Mouse (Mus musculus): Measurements from ENCODE around the gene Sh2d3c. TPM values are rescaled to one million over a fixed set of nuclear protein-coding genes. Genes with fewer than 3 reads are reported as not detected.

Sh2d3c gene
- total RNA-seq, 1 experiment, result 1.8 TPM

- no peak overlapping the region for H3K27ac ChIP-seq (ENCODE audit: insufficient read depth, low read depth, low read length, poor library complexity, severe bottlenecking)
- DNase-seq (ENCODE audit: low read depth, low spot score), result no peak
- H3K9me3 ChIP-seq (ENCODE audit: control insufficient read depth, insufficient read depth, low read depth, low read length), result no peaks in the 10 kb centered on the region
- H3K36me3 ChIP-seq (ENCODE audit: control insufficient read depth, insufficient read depth, low read length, poor library complexity, severe bottlenecking), result peaks cover 11% of the 10 kb centered on the region
- H3K9ac ChIP-seq (ENCODE audit: insufficient read depth, low read depth, low read length, poor library complexity, severe bottlenecking), result no peak overlapping the region
- no peak for TF ChIP-seq HCFC1 (IDR thresholded peaks at IDR 0.05; ENCODE audit: borderline replicate concordance, insufficient read depth, low read length)
- no peak for TF ChIP-seq ZNF384 (IDR thresholded peaks at IDR 0.05; ENCODE audit: low read depth, low read length)
- no peak for TF ChIP-seq CHD2 (IDR thresholded peaks at IDR 0.05; ENCODE audit: low read depth, low read length)
- no peak for TF ChIP-seq MAFK (IDR thresholded peaks at IDR 0.05; ENCODE audit: insufficient read depth, low read depth, low read length)
- no peak for TF ChIP-seq ZC3H11A (IDR thresholded peaks at IDR 0.05; ENCODE audit: borderline replicate concordance, low read depth, low read length)
- peaks cover 2% of the 10 kb centered on the region in 2 experiments; a peak in 2 of 4 replicates for H3K4me1 ChIP-seq (ENCODE audit: control insufficient read depth in 2 of 2, insufficient read depth in 2 of 2, low read length in 2 of 2, poor library complexity in 1 of 2)
- no peak overlapping the region for H3K4me3 ChIP-seq (ENCODE audit: insufficient read depth in 1 of 2, low read depth in 1 of 2, low read length in 2 of 2, poor library complexity in 1 of 2, severe bottlenecking in 1 of 2)
- in situ Hi-C loops (cut with MboI; ENCODE audit: low sequenced_read_pairs in 2 of 2, unreplicated experiment in 2 of 2), result no loop called here
Observed at GRCm38 (mm10) chr2:32756674-32757055, 35.8 kb downstream of the Sh2d3c start.

GRCm38 (mm10) chr2:32757056-32757845 is 36.4 kb downstream of the Sh2d3c start, which contains the start of gene Tor2a:
TSS of gene Tor2a (plus strand) at chr2:32757234.
- in situ Hi-C loops (cut with MboI; ENCODE audit: low sequenced_read_pairs in 2 of 2, unreplicated experiment in 2 of 2), result no loop called here
- peaks cover 11% of the 10 kb centered on the region for H3K36me3 ChIP-seq (ENCODE audit: control insufficient read depth, insufficient read depth, low read length, poor library complexity, severe bottlenecking)
- peak; percentile 96 for TF ChIP-seq HCFC1 (IDR thresholded peaks at IDR 0.05; ENCODE audit: borderline replicate concordance, insufficient read depth, low read length)
- 0 out of 2 replicates have a peak, but pooled peaks have one; percentile 3 for TF ChIP-seq ZC3H11A (IDR thresholded peaks at IDR 0.05; ENCODE audit: borderline replicate concordance, low read depth, low read length)
- no peak for TF ChIP-seq MAFK (IDR thresholded peaks at IDR 0.05; ENCODE audit: insufficient read depth, low read depth, low read length)

GRCm38 (mm10) chr2:32758503-32758902 is 37.6 kb downstream of the Sh2d3c start:
- DNase-seq (ENCODE audit: low read depth, low spot score), result no peak
- Histone ChIP-seq H3K9me3 (ENCODE audit: control insufficient read depth, insufficient read depth, low read depth, low read length) (no peaks in the 10 kb centered on the region), H3K4me3 (ENCODE audit: insufficient read depth in 1 of 2, low read depth in 1 of 2, low read length in 2 of 2, poor library complexity in 1 of 2, severe bottlenecking in 1 of 2) (no peak overlapping the region), H3K27ac (ENCODE audit: insufficient read depth, low read depth, low read length, poor library complexity, severe bottlenecking) (no peak overlapping the region), H3K9ac (ENCODE audit: insufficient read depth, low read depth, low read length, poor library complexity, severe bottlenecking) (no peak overlapping the region), H3K4me1 (ENCODE audit: control insufficient read depth in 2 of 2, insufficient read depth in 2 of 2, low read length in 2 of 2, poor library complexity in 1 of 2) (peaks cover 0 to 2% of the 10 kb centered on the region in 2 experiments; a peak in 1 of 4 replicates), H3K36me3 (ENCODE audit: control insufficient read depth, insufficient read depth, low read length, poor library complexity, severe bottlenecking) (peaks cover 11% of the 10 kb centered on the region)
- TF ChIP-seq HCFC1 (IDR thresholded peaks at IDR 0.05; ENCODE audit: borderline replicate concordance, insufficient read depth, low read length) (no peak), ZNF384 (IDR thresholded peaks at IDR 0.05; ENCODE audit: low read depth, low read length) (no peak), MAFK (IDR thresholded peaks at IDR 0.05; ENCODE audit: insufficient read depth, low read depth, low read length) (no peak), CHD2 (IDR thresholded peaks at IDR 0.05; ENCODE audit: low read depth, low read length) (no peak), ZC3H11A (IDR thresholded peaks at IDR 0.05; ENCODE audit: borderline replicate concordance, low read depth, low read length) (no peak)
- in situ Hi-C loops (cut with MboI; ENCODE audit: low sequenced_read_pairs in 2 of 2, unreplicated experiment in 2 of 2), result no loop called here

More at GRCm38 (mm10) chr2:32757056-32757845, 36.4 kb downstream of the Sh2d3c start, which contains the start of gene Tor2a:
- no peaks in the 10 kb centered on the region for H3K9me3 ChIP-seq (ENCODE audit: control insufficient read depth, insufficient read depth, low read depth, low read length)
- peak within 1 kb of the TSS; percentile 86 for H3K9ac ChIP-seq (ENCODE audit: insufficient read depth, low read depth, low read length, poor library complexity, severe bottlenecking)
- peaks cover 0 to 2% of the 10 kb centered on the region in 2 experiments; a peak in 1 of 4 replicates for H3K4me1 ChIP-seq (ENCODE audit: control insufficient read depth in 2 of 2, insufficient read depth in 2 of 2, low read length in 2 of 2, poor library complexity in 1 of 2)
- no peak within 1 kb of the TSS for H3K27ac ChIP-seq (ENCODE audit: insufficient read depth, low read depth, low read length, poor library complexity, severe bottlenecking)
- peak; percentile 95 for DNase-seq (ENCODE audit: low read depth, low spot score)
- H3K4me3 ChIP-seq (ENCODE audit: insufficient read depth in 1 of 2, low read depth in 1 of 2, low read length in 2 of 2, poor library complexity in 1 of 2, severe bottlenecking in 1 of 2), result peak within 1 kb of the TSS; percentile 76 to 81

GRCm38 (mm10) chr2:32759001-32759400 is 38.1 kb downstream of the Sh2d3c start:
- Histone ChIP-seq H3K9ac (ENCODE audit: insufficient read depth, low read depth, low read length, poor library complexity, severe bottlenecking) (no peak overlapping the region), H3K27ac (ENCODE audit: insufficient read depth, low read depth, low read length, poor library complexity, severe bottlenecking) (no peak overlapping the region), H3K9me3 (ENCODE audit: control insufficient read depth, insufficient read depth, low read depth, low read length) (no peaks in the 10 kb centered on the region), H3K4me3 (ENCODE audit: insufficient read depth in 1 of 2, low read depth in 1 of 2, low read length in 2 of 2, poor library complexity in 1 of 2, severe bottlenecking in 1 of 2) (no peak overlapping the region), H3K4me1 (ENCODE audit: control insufficient read depth in 2 of 2, insufficient read depth in 2 of 2, low read length in 2 of 2, poor library complexity in 1 of 2) (peaks cover 0 to 2% of the 10 kb centered on the region in 2 experiments; a peak in 1 of 4 replicates), H3K36me3 (ENCODE audit: control insufficient read depth, insufficient read depth, low read length, poor library complexity, severe bottlenecking) (peaks cover 11% of the 10 kb centered on the region)
- TF ChIP-seq MAFK (IDR thresholded peaks at IDR 0.05; ENCODE audit: insufficient read depth, low read depth, low read length), result no peak
- no peak for TF ChIP-seq HCFC1 (IDR thresholded peaks at IDR 0.05; ENCODE audit: borderline replicate concordance, insufficient read depth, low read length)
- TF ChIP-seq ZNF384 (IDR thresholded peaks at IDR 0.05; ENCODE audit: low read depth, low read length), result no peak
- TF ChIP-seq ZC3H11A (IDR thresholded peaks at IDR 0.05; ENCODE audit: borderline replicate concordance, low read depth, low read length), result no peak
- TF ChIP-seq CHD2 (IDR thresholded peaks at IDR 0.05; ENCODE audit: low read depth, low read length), result no peak
- no peak for DNase-seq (ENCODE audit: low read depth, low spot score)
- in situ Hi-C loops (cut with MboI; ENCODE audit: low sequenced_read_pairs in 2 of 2, unreplicated experiment in 2 of 2), result no loop called here

Data from ES-E14 (cell line).